Mouse (Mus musculus) neural tube, embryonic 14.5 days (tissue): Measurements from ENCODE around the gene Sephs2. TPM values are rescaled to one million over a fixed set of nuclear protein-coding genes. Genes with fewer than 3 reads are reported as not detected.

ENCODE experiments used
- ATAC-seq: fragments of 200-750 bp; cut with Nextera tagmentation; 2 replicates; pipeline ENCODE4 v1.8.0; 2017; ENCODE audit warnings: low read depth, mild to moderate bottlenecking, moderate TSS enrichment, moderate library complexity
- H3K27ac ChIP-seq: fragments of 300-500 bp; sonication (generic); 2 replicates; pipeline ENCODE4 v1.5.1; 2014; ENCODE audit warnings: low read depth, mild to moderate bottlenecking, control low read depth, low read length, moderate library complexity, mixed read lengths
- H3K27me3 ChIP-seq: fragments of 300-500 bp; sonication (generic); 2 replicates; pipeline ENCODE4 v1.6.1; 2014; ENCODE audit warnings: low read length; ENCODE audit not compliant: control insufficient read depth, insufficient read depth
- H3K36me3 ChIP-seq: fragments of 300-500 bp; sonication (generic); 2 replicates; pipeline ENCODE4 v1.6.1; 2014; ENCODE audit warnings: low read length, mixed read lengths; ENCODE audit not compliant: control insufficient read depth, insufficient read depth
- H3K4me1 ChIP-seq: fragments of 300-500 bp; sonication (generic); 2 replicates; pipeline ENCODE4 v1.6.1; 2014; ENCODE audit warnings: low read length; ENCODE audit not compliant: control insufficient read depth, insufficient read depth
- H3K4me2 ChIP-seq: fragments of 300-500 bp; sonication (generic); 2 replicates; pipeline ENCODE4 v1.6.1; 2014; ENCODE audit warnings: mild to moderate bottlenecking, low read depth, low read length, control low read depth
- H3K4me3 ChIP-seq: fragments of 300-500 bp; sonication (generic); 2 replicates; pipeline ENCODE4 v1.5.1; 2014; ENCODE audit warnings: low read depth, low read length, control low read depth, mixed read lengths
- H3K9ac ChIP-seq: fragments of 300-500 bp; sonication (generic); replicated peaks from 2 replicates; pipeline ENCODE4 v1.6.1; 2014; ENCODE audit warnings: low read depth, mild to moderate bottlenecking, control low read depth, low read length, mixed read lengths
- H3K9me3 ChIP-seq: fragments of 300-500 bp; sonication (generic); 2 replicates; pipeline ENCODE4 v1.6.1; 2016; ENCODE audit warnings: low read length; ENCODE audit not compliant: control insufficient read depth
- WGBS: fragments of 180-500 bp; shearing (Covaris S2); extraction: QIAGEN DNeasy Blood & Tissue Kit; methylation state at CpG from one replicate; pipeline ENCODE4 v1.1.7; 2014; 5-methylcytosine and 5-hydroxymethylcytosine counted together
- polyA plus RNA-seq: library from polyadenylated mRNA; unstranded; fragments of >200 nt; fragmentation: Nextera tagmentation; extraction: Ambion mirVana; gene quantifications from 2 replicates; pipeline ENCODE4 v1.2.1, GENCODE M21; 2014

The Sephs2 gene
- polyA plus RNA-seq, 1 experiment from 2014 or later, result 78.9 TPM

- no peaks in the 10 kb centered on the region for H3K4me1 ChIP-seq
- ATAC-seq, result no peak
- 85% methylated on average over 5 of the region's 5 CpGs for WGBS
These were observed 23.1 kb upstream of the Sephs2 start for GRCm38 (mm10) chr7:127296786-127297555.

GRCm38 (mm10) chr7:127296098-127296497 lies 22.2 kb upstream of the Sephs2 start, which contains the start of gene Itgal:
Gene Itgal (plus strand): TSS chr7:127296260.
- H3K9ac ChIP-seq, result no peak within 1 kb of the TSS
- H3K36me3 ChIP-seq, result no peaks in the 10 kb centered on the region
- H3K4me1 ChIP-seq, result no peaks in the 10 kb centered on the region
- H3K27me3 ChIP-seq, result no peaks in the 10 kb centered on the region
- H3K4me2 ChIP-seq, result no peak within 1 kb of the TSS
- no peak within 1 kb of the TSS for H3K27ac ChIP-seq
- no peak within 1 kb of the TSS for H3K4me3 ChIP-seq
- no peaks in the 10 kb centered on the region for H3K9me3 ChIP-seq
- WGBS, result 84% methylated on average over 11 of the region's 11 CpGs
- ATAC-seq, result no peak

More at GRCm38 (mm10) chr7:127296786-127297555, 23.1 kb upstream of the Sephs2 start:
- no peak overlapping the region for H3K27ac ChIP-seq
- no peak overlapping the region for H3K9ac ChIP-seq
- H3K4me3 ChIP-seq, result no peak overlapping the region
- H3K4me2 ChIP-seq, result no peak overlapping the region
- H3K9me3 ChIP-seq, result no peaks in the 10 kb centered on the region
- no peaks in the 10 kb centered on the region for H3K27me3 ChIP-seq
- H3K36me3 ChIP-seq, result no peaks in the 10 kb centered on the region

- Histone ChIP-seq H3K9me3 (peaks cover 5% of the 10 kb centered on the region; the same call in 1 of the 2 replicates), H3K9ac (no peak overlapping the region), H3K4me2 (no peak overlapping the region), H3K4me3 (no peak overlapping the region), H3K27ac (no peak overlapping the region), H3K36me3 (no peaks in the 10 kb centered on the region), H3K4me1 (no peaks in the 10 kb centered on the region), H3K27me3 (no peaks in the 10 kb centered on the region)
- WGBS, result 53% methylated on average over 8 of the region's 8 CpGs
- ATAC-seq, result no peak
These were observed 16.3 kb upstream of the Sephs2 start for GRCm38 (mm10) chr7:127290142-127290541.

- Histone ChIP-seq H3K9ac (no peak overlapping the region), H3K27me3 (no peaks in the 10 kb centered on the region), H3K27ac (no peak overlapping the region), H3K9me3 (peaks cover 5% of the 10 kb centered on the region; the same call in 1 of the 2 replicates), H3K4me3 (no peak overlapping the region), H3K4me1 (no peaks in the 10 kb centered on the region), H3K36me3 (no peaks in the 10 kb centered on the region), H3K4me2 (no peak overlapping the region)
- 79% methylated on average over 2 of the region's 2 CpGs for WGBS
- no peak for ATAC-seq
These were observed 15.5 kb upstream of the Sephs2 start for GRCm38 (mm10) chr7:127289306-127289705.

GRCm38 (mm10) chr7:127287940-127288339 lies 14.1 kb upstream of the Sephs2 start:
- Histone ChIP-seq H3K27me3 (no peaks in the 10 kb centered on the region), H3K27ac (no peak overlapping the region), H3K9ac (no peak overlapping the region), H3K4me1 (no peaks in the 10 kb centered on the region), H3K4me3 (no peak overlapping the region), H3K36me3 (no peaks in the 10 kb centered on the region), H3K9me3 (peaks cover 5% of the 10 kb centered on the region; the same call in 1 of the 2 replicates), H3K4me2 (no peak overlapping the region)
- 86% methylated on average over 1 of the region's 1 CpGs for WGBS
- no peak for ATAC-seq

- no peak overlapping the region for H3K4me2 ChIP-seq
- H3K27me3 ChIP-seq, result no peaks in the 10 kb centered on the region
- H3K36me3 ChIP-seq, result no peaks in the 10 kb centered on the region
- WGBS, result 88% methylated on average over 5 of the region's 10 CpGs
- H3K9ac ChIP-seq, result no peak overlapping the region
- H3K4me1 ChIP-seq, result no peaks in the 10 kb centered on the region
- no peak overlapping the region for H3K4me3 ChIP-seq
- no peak for ATAC-seq
- H3K27ac ChIP-seq, result no peak overlapping the region
- H3K9me3 ChIP-seq, result peaks cover 5% of the 10 kb centered on the region; the same call in 1 of the 2 replicates
These were observed 11.3 kb upstream of the Sephs2 start for GRCm38 (mm10) chr7:127285154-127285553.

- Histone ChIP-seq H3K4me1 (no peaks in the 10 kb centered on the region), H3K9ac (no peak overlapping the region), H3K4me2 (no peak overlapping the region), H3K9me3 (no peaks in the 10 kb centered on the region), H3K36me3 (no peaks in the 10 kb centered on the region), H3K4me3 (no peak overlapping the region), H3K27ac (no peak overlapping the region), H3K27me3 (no peaks in the 10 kb centered on the region)
- ATAC-seq, result no peak
- WGBS, result 77% methylated on average over 2 of the region's 2 CpGs
These were observed 8.3 kb upstream of the Sephs2 start for GRCm38 (mm10) chr7:127282190-127282589.

GRCm38 (mm10) chr7:127281114-127281513 lies 7.3 kb upstream of the Sephs2 start:
- no peaks in the 10 kb centered on the region for H3K27me3 ChIP-seq
- no peaks in the 10 kb centered on the region for H3K9me3 ChIP-seq
- no peak overlapping the region for H3K27ac ChIP-seq
- ATAC-seq, result no peak
- H3K4me2 ChIP-seq, result no peak overlapping the region
- no peak overlapping the region for H3K9ac ChIP-seq
- H3K36me3 ChIP-seq, result no peaks in the 10 kb centered on the region
- no peak overlapping the region for H3K4me3 ChIP-seq
- 71% methylated on average over 4 of the region's 4 CpGs for WGBS
- no peaks in the 10 kb centered on the region for H3K4me1 ChIP-seq

- no peak overlapping the region for H3K4me3 ChIP-seq
These were observed 6.2 kb upstream of the Sephs2 start for GRCm38 (mm10) chr7:127280092-127280491.

More at GRCm38 (mm10) chr7:127280092-127280491, 6.2 kb upstream of the Sephs2 start:
- 70% methylated on average over 3 of the region's 3 CpGs for WGBS
- Histone ChIP-seq H3K4me1 (no peaks in the 10 kb centered on the region), H3K9me3 (no peaks in the 10 kb centered on the region), H3K27ac (no peak overlapping the region), H3K27me3 (no peaks in the 10 kb centered on the region), H3K9ac (no peak overlapping the region), H3K4me2 (no peak overlapping the region), H3K36me3 (no peaks in the 10 kb centered on the region)
- no peak for ATAC-seq
